Mouse (Mus musculus) liver (tissue): ENCODE measurements around the gene Abhd4.
A peak's percentile ranks its signal among the peaks of the same experiment; 100 is the strongest.

Experiments
- DNase-seq: peaks from one replicate; pipeline ENCODE4 v3.0.0-alpha.2; 2020; ENCODE audit warnings: mixed read lengths

Gene Abhd4

DNA sequence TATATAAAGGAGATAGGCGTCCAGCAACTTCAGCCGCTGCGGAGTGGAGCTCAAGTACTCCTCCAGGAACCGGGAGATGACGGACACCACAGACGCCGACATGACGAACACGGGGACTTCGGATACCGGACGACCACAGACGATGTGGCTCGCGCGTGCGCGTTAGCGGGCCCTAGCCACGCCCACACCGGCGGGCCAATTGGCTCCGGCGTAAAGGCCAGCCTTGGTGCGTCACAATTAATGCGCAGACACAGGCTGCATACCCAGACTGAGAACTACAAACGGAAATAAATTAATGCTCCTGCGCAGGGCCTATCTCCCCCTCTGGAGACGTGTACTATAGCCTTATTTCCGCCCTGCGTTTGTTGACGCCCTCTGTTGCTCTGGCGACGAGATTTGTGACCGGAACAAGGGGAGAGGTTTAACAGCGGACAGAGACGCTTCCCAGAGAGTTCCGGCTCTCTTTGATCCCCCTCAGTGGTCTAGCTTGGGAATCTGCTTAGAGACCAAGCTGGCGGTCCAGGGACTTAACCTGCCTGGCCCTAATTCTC lies at the start of gene Abhd4, which contains the start of gene Dad1:
Abhd4 (plus strand) TSS at position 448 of the 551 bp plus-strand sequence.
Dad1 (minus strand) TSS at position 364 of the 551 bp plus-strand sequence.
- DNase-seq: peak; percentile 98

DNA sequence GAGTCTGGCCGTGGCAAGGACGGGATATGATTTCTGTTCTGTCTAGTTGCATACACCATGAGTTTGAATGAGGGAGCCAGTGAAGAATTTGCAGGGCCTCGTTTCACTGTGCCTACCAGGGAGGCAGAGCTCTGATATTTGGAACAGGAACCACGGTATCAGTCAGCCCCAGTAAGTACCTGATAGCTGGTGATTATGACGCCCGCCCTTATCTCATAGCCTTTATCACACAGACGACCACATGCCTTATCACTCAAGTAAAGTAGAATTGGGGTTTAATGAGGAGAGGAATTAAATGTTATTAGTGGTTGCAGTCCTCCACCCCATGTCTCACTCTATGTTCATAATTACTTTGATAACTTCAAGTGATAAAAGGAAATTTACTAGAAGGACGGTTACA lies 49.7 kb upstream of the Abhd4 start:
- peak; percentile 73 for DNase-seq

DNA sequence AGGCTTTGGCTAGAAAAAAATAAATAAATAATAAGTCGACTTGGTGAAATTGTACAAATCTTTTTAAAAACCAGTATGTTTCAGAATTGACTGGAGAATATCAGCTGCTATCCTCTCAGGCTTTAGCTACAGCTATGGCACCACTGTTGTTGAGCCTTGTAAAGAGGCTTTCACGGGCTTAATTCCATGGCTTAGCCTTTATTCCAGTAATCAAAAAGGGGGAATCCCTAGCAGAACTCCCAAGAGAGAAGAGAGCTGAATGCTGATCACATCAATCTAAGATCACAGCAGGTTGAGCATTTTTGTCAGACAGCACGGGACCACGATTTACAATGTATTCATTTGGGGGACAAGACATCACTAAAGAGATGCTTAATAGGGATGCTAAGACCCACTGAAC lies 49.2 kb upstream of the Abhd4 start:
- DNase-seq: no peak

DNA sequence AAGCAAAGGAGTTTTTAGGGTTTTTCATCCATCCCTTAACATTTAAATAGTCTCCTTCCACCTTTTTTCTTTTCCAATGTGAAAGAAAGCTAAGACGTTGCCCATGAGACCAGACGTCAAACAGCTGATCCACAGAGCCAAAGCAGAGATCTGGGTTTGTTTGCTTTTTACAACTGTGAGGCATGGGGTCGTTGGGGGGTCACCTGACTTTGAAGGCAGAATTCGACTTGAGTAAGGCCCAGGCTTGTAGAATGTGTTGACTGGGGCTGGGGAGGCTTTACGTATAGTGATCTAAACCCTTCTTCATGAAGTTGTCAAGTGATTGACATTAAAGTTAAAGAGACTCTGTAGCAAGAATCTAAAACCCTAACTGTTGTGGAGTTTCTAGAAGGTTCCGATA lies 48.1 kb upstream of the Abhd4 start:
- DNase-seq: no peak

DNA sequence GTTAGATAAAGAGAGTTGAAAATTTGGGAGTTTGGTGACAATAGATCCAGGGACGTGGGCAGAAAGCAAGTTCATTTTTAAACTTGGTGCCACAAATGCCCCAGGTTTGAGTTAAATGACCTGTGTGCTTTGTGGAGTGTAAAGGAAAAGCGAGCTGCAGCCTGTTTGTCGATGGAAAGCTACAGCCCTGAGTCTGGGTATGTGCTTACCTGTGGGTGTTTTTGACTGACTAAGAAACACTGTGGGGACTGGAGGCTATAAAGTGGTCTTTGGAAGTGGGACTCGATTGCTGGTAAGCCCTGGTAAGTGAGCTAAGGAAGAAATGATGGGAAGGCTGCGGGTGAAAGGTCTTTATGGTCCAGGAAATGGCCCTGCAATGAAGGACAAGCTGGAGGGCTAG lies 47.7 kb upstream of the Abhd4 start:
- no peak for DNase-seq

DNA sequence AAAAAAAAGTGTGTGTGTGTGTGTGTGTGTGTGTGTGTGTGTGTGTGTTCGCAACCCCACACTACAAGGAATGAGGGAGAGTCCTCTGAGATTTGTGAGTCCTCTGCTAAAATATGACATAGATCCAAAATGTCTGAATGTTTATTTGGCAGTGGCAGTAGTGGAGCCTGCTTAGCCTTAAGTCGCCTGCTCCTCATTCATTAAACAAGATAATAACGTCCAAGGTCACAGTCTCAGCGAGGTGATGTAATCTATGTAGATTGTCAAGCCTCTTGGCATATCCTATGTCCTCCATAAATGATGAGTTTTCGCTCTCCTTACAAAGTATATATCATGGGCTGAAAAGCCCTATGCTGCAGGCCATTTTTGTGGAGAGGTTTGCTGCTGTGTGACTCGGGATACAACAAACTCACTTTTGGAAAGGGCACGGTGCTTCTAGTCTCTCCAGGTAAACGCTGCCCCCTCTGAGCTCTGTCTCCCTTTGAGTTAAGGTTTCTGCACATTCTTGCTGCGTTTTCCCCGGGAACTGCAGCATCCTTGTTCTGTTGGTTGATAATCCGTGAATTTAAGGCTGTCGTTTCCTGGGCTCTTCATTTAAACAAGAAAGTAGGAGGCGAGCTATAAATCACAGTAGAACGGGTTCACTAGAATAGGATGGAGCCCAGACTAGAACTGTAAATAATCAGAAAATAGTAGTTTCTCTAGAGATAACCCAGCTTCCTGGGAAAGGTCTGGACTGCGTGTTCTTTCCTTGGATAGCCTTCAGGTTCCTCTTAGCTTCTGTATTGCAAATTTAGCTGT lies 47.0 kb upstream of the Abhd4 start:
- no peak for DNase-seq

GRCm38 (mm10) chr14:54207924-54208323 lies 46.1 kb upstream of the Abhd4 start:
- DNase-seq: peak; percentile 40

DNA sequence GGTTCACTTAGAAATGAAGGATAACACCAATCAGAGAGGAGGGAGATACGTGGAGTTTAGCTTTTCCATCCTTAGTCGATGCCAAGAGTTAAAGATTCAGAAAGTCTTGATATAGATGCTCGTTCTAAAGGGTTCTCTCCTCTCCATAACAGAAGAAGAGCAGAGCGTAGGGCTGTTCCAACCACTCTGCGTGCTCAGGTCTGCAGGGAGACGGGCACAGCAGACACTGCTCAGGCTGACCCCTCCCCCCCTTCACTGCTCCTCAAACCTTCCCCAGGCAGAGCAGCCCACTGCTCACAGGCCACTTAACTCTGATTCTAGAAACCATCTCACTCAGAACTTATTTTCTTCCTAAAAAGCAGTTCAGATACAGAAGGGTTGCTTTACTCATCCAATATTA lies 45.2 kb upstream of the Abhd4 start:
- DNase-seq: no peak

- no peak for DNase-seq
Measured at GRCm38 (mm10) chr14:54209932-54210331, 44.1 kb upstream of the Abhd4 start.

GRCm38 (mm10) chr14:54210401-54210800 lies 43.6 kb upstream of the Abhd4 start:
- no peak for DNase-seq

GRCm38 (mm10) chr14:54211199-54211598 lies 42.8 kb upstream of the Abhd4 start:
- DNase-seq: no peak

DNA sequence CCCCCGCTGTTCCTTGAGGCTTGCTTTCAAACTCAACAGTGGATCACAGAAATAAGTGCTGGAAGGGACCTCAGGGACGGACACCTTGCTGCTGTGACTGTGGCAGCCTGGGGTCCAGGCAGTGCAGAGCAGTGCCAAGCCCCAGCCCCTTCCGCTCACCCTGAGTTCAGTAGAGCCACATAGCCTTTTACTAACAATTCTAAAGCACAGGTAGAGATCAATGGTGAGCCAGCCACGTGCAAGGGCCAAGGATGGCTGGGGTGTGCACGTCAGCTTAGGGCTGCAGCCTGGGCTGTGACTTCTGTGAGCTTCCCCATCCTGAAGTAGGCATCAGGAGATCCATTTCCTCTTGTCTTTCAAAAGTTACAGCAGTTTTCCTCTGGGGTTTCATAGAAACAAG lies 42.2 kb upstream of the Abhd4 start:
- DNase-seq: no peak

- DNase-seq: no peak
Measured at GRCm38 (mm10) chr14:54213734-54214133, 40.3 kb upstream of the Abhd4 start.

DNA sequence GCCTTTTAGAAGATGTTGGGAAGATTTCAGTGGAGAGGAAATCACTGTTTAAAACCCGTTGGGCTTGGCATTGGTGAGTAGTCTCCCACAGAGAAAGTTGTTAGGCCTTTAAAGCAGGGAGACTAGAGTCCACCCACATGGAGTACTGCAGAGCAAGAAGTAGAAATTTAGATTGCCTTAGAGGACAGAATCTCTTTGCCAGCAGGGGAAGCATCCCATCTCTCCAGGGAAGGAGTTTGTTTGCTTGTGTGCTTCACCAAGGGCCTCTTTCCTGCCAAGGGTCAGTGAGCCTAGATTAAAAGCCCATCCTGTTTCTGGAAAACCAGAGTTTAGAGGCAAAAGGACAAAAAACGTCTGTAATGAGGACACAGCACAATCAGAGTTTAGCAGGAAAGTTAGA lies 39.5 kb upstream of the Abhd4 start:
- DNase-seq: no peak

- DNase-seq: no peak
Measured at GRCm38 (mm10) chr14:54214901-54215300, 39.1 kb upstream of the Abhd4 start.

GRCm38 (mm10) chr14:54216126-54216525 lies 37.9 kb upstream of the Abhd4 start:
- no peak for DNase-seq

DNA sequence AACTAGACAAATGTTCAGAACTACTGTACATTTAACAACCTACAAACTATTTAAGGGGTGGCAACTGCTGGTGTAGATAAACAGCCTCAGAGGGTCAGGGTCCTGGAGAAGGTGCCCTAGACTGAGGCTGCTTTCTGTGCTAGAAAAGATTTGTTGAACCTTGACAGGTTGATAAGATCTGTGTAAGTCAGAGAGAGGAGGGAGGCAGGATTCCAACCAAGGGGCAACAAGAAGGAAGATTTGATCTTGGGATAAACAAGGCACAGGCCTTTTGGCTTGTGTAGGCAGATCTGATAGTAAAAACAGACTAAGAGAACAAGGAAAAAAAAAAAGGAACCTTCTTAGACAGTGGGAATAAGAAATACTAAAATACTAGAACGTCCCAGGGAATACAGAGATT lies 35.8 kb upstream of the Abhd4 start:
- DNase-seq: no peak

DNA sequence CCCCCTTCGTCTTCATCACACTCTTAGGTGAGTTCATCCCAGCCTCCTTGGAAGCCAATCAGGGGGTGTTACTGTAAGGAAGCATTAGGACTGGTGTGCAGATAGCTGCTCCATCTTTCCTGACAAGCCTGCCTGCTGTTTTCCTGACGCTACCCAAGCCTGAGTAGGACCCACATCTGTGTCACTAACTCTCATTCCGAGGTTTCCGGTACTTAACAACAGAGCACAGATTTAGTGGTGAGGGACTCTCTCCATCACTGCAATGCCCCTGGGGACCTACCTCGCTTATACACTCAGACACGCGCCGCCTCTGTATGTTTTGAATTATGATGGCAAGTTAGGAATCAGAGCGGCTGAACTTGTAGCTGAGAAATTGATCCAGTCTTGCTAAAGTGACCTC lies 35.3 kb upstream of the Abhd4 start:
- DNase-seq: no peak

DNA sequence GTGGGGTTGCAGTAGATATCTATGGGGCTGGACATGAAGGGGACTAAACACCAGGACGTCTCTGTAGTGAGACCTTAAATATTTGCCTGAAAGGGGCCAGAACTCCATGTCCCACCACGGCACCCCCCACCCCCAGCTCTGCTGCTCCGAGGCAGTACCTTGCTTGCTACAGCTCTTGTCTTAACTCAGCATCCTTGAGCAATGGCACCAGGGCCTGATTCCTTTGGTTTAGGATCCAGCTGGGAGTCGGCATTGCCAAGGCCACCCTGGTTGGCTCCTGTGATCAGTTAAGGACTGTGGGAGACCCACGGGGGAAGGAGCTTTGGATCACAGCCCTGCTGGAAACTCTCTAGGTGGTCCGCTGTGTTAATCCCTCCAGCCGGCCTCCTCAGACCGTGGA lies 34.7 kb upstream of the Abhd4 start:
- DNase-seq: no peak

- DNase-seq: no peak
Measured at GRCm38 (mm10) chr14:54219849-54220248, 34.1 kb upstream of the Abhd4 start.

GRCm38 (mm10) chr14:54220726-54221494 lies 33.1 kb upstream of the Abhd4 start:
- no peak for DNase-seq

GRCm38 (mm10) chr14:54221641-54222040 lies 32.3 kb upstream of the Abhd4 start:
- no peak for DNase-seq

GRCm38 (mm10) chr14:54222289-54222727 lies 31.7 kb upstream of the Abhd4 start:
- DNase-seq: no peak
